9 mouse cellular contexts compared by ENCODE assay signal in the genomic region with DNA sequence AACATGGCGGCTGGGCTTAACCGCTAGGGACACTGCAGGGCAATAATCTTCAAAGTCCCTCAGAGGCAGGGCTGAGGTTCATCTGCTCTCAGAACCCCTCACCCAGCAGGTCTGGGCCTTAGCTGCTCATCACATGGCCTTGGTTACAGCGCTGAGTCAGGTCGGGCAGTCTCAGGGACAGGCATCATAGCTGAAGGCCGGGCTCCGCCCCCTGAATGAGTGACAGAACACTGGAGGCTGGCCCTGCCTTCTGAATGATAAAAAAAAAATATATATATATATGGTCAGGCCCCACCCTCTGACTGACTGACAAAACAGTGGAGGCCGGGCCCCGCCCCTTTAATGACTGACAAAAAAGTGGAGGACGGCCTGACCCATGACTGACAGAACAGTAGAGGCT. TPM values are rescaled to one million over a fixed set of nuclear protein-coding genes. Genes with fewer than 3 reads are reported as not detected.
DNase-seq lines count a peak whose midpoint lies in the region; ATAC-seq and TF ChIP-seq lines count a peak whose summit lies in the region.
"Had no signal": no experiment of that assay in that cellular context is flagged by ENCODE, and none has a peak within 500 bp of the region (broad histone marks: within the 10 kb centered on the region; RNA-seq: fewer than 3 reads in every experiment).

No protein-coding gene starts in this region.

- peaks cover 28% of the 10 kb centered on the region for H3K4me1 ChIP-seq in neural tube, embryonic 12.5 days
- peaks cover 56% of the 10 kb centered on the region for H3K4me1 ChIP-seq in limb, embryonic 10.5 days

- no peak for DNase-seq in gastrocnemius, adult 2 months
- no peak for DNase-seq in gastrocnemius, adult 18-20 months (ENCODE audit: low spot score)
- DNase-seq in neural tube, embryonic 10.5 days (ENCODE audit: extremely low spot score, low spot score), result no peak
- no peak for DNase-seq in limb, embryonic 10.5 days (ENCODE audit: low spot score)
- peak; percentile 33 for DNase-seq in splenic B cell, adult 2 months (ENCODE audit: low read depth, low spot score)
- DNase-seq in gastrocnemius, postnatal 10 days, result no peak
- DNase-seq in thymus, adult 18-20 months, result no peak
- DNase-seq: cerebellum, postnatal 36 days had no signal

- H3K36me3 ChIP-seq in neural tube, embryonic 12.5 days, result no peaks in the 10 kb centered on the region
- no peaks in the 10 kb centered on the region for H3K36me3 ChIP-seq in limb, embryonic 10.5 days
- H3K36me3 ChIP-seq in splenic B cell, adult 2 months (ENCODE audit: control insufficient read depth, insufficient read depth, low read length, poor library complexity, severe bottlenecking), result no peaks in the 10 kb centered on the region

- no peak for TF ChIP-seq CTCF in gastrocnemius, adult 2 months (IDR thresholded peaks at IDR 0.05)

- intact Hi-C loops in gastrocnemius, adult 2 months (cut with DNase I), result no loop called here

- no peak overlapping the region for H3K9ac ChIP-seq in neural tube, embryonic 12.5 days

- peak overlapping the region; percentile 11; the same call in 1 of the 2 replicates for H3K4me3 ChIP-seq in gastrocnemius, adult 2 months
- H3K4me3 ChIP-seq in neural tube, embryonic 12.5 days, result no peak overlapping the region
- H3K4me3 ChIP-seq in limb, embryonic 10.5 days, result no peak overlapping the region

- H3K27ac ChIP-seq in gastrocnemius, adult 2 months, result peak overlapping the region; percentile 91
- no peak overlapping the region for H3K27ac ChIP-seq in neural tube, embryonic 12.5 days
- H3K27ac ChIP-seq in limb, embryonic 10.5 days, result 0 out of 2 replicates have a peak overlapping the region, but pooled peaks have one; percentile 4

- WGBS in neural tube, embryonic 12.5 days, result 28% methylated on average over 9 of the region's 9 CpGs
- WGBS in limb, embryonic 10.5 days, result 23% methylated on average over 9 of the region's 9 CpGs

- ATAC-seq in neural tube, embryonic 12.5 days (ENCODE audit: low FRiP score, low read depth), result 0 out of 2 replicates have a peak, but pooled peaks have one; percentile 31

- H3K9me3 ChIP-seq in neural tube, embryonic 12.5 days, result no peaks in the 10 kb centered on the region
- no peaks in the 10 kb centered on the region for H3K9me3 ChIP-seq in limb, embryonic 10.5 days (replicated peaks)

- no peak overlapping the region for H3K4me2 ChIP-seq in neural tube, embryonic 12.5 days (replicated peaks)

- H3K27me3 ChIP-seq in neural tube, embryonic 12.5 days (replicated peaks), result no peaks in the 10 kb centered on the region
- H3K27me3 ChIP-seq in limb, embryonic 10.5 days (ENCODE audit: low read depth, poor library complexity, severe bottlenecking), result peaks cover 16% of the 10 kb centered on the region; the same call in 1 of the 2 replicates
- H3K27me3 ChIP-seq in splenic B cell, adult 2 months (ENCODE audit: control insufficient read depth, insufficient read depth, low read length, poor library complexity, severe bottlenecking), result no peaks in the 10 kb centered on the region; the same call in 1 of the 2 replicates

RNA-seq across cellular contexts. Expression of a gene that starts 56.6 kb away (rescaled TPM):
- 10 to 100 TPM; 19.6 to 24.6 TPM for total RNA-seq in gastrocnemius, adult 2 months (2021)
- total RNA-seq in gastrocnemius, adult 18-20 months (2021), result 10 to 100 TPM; 21.3 to 25.8 TPM
- polyA plus RNA-seq in neural tube, embryonic 12.5 days (2016; fragmentation: Nextera tagmentation; extraction: Ambion mirVana), result 2.6 and 3.0 TPM in 2 replicates
- 2.5 and 2.9 TPM in 2 replicates for polyA plus RNA-seq in limb, embryonic 10.5 days (2016; fragmentation: Nextera tagmentation; extraction: Ambion mirVana)
- total RNA-seq in gastrocnemius, postnatal 10 days (2021), result 10 to 100 TPM; 36.2 to 42.0 TPM
